Mouse (Mus musculus): ENCODE data around the gene Slc6a6. TPM values are rescaled to one million over a fixed set of nuclear protein-coding genes. Genes with fewer than 3 reads are reported as not detected.

The Slc6a6 gene
- polyA plus RNA-seq, 1 experiment from 2014 or later, result 98.3 TPM

- H3K4me1 ChIP-seq (replicated peaks), result peaks cover 3% of the 10 kb centered on the region; the same call in 1 of the 2 replicates
- H3K9ac ChIP-seq, result no peak overlapping the region
- WGBS, result 63% methylated on average over 6 of the region's 6 CpGs
- H3K27me3 ChIP-seq, result no peaks in the 10 kb centered on the region
- no peak for ATAC-seq (ENCODE audit: low FRiP score)
- no peak overlapping the region for H3K27ac ChIP-seq
- no peak overlapping the region for H3K4me3 ChIP-seq
- H3K9me3 ChIP-seq, result no peaks in the 10 kb centered on the region
- H3K36me3 ChIP-seq, result no peaks in the 10 kb centered on the region
- no peak overlapping the region for H3K4me2 ChIP-seq
Observed at GRCm38 (mm10) chr6:91655874-91656433, 27.9 kb upstream of the Slc6a6 start.

- ATAC-seq (ENCODE audit: low FRiP score), result no peak
- Histone ChIP-seq H3K4me3 (no peak overlapping the region), H3K4me2 (no peak overlapping the region), H3K36me3 (no peaks in the 10 kb centered on the region), H3K4me1 (replicated peaks) (peaks cover 3% of the 10 kb centered on the region; the same call in 1 of the 2 replicates), H3K27ac (no peak overlapping the region), H3K9ac (no peak overlapping the region), H3K9me3 (no peaks in the 10 kb centered on the region), H3K27me3 (no peaks in the 10 kb centered on the region)
- WGBS, result 60% methylated on average over 1 of the region's 1 CpGs
Observed at GRCm38 (mm10) chr6:91658288-91658687, 25.6 kb upstream of the Slc6a6 start.

- 64% methylated on average over 2 of the region's 2 CpGs for WGBS
- H3K4me2 ChIP-seq, result no peak overlapping the region
- no peak for ATAC-seq (ENCODE audit: low FRiP score)
- H3K4me3 ChIP-seq, result no peak overlapping the region
- no peak overlapping the region for H3K9ac ChIP-seq
- no peak overlapping the region for H3K27ac ChIP-seq
- no peaks in the 10 kb centered on the region for H3K9me3 ChIP-seq
- H3K36me3 ChIP-seq, result no peaks in the 10 kb centered on the region
- peaks cover 3% of the 10 kb centered on the region; the same call in 1 of the 2 replicates for H3K4me1 ChIP-seq (replicated peaks)
- no peaks in the 10 kb centered on the region for H3K27me3 ChIP-seq
Observed at GRCm38 (mm10) chr6:91659841-91660509, 23.9 kb upstream of the Slc6a6 start.

- no peak overlapping the region for H3K4me2 ChIP-seq
- H3K27me3 ChIP-seq, result no peaks in the 10 kb centered on the region
- no peak for ATAC-seq (ENCODE audit: low FRiP score)
- 79% methylated on average over 6 of the region's 6 CpGs for WGBS
- H3K27ac ChIP-seq, result no peak overlapping the region
- H3K9ac ChIP-seq, result no peak overlapping the region
- H3K36me3 ChIP-seq, result no peaks in the 10 kb centered on the region
- peaks cover 3% of the 10 kb centered on the region; the same call in 1 of the 2 replicates for H3K4me1 ChIP-seq (replicated peaks)
- no peak overlapping the region for H3K4me3 ChIP-seq
- no peaks in the 10 kb centered on the region for H3K9me3 ChIP-seq
Observed at GRCm38 (mm10) chr6:91662301-91662700, 21.6 kb upstream of the Slc6a6 start.

DNA sequence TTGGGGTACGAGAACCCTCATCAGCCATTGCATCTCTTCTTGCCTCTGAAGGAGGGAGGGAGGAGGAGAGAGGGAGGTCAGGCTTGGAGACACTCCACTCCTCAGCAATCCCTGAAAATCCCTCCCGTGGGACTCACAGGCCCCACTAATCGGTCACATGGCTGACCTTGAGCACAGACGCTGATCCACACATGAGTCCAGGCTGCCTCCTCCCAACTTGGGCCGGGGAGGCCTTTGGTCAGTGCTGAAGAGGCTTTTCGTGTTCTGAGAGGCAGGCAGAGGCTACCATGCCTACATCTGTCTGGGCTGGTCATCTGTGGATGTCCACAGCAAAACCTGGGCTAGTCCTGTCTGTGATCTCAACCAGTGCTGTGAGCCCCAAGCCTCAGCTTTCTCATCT lies 20.2 kb upstream of the Slc6a6 start:
- Histone ChIP-seq H3K4me2 (no peak overlapping the region), H3K9ac (no peak overlapping the region), H3K36me3 (no peaks in the 10 kb centered on the region), H3K4me3 (no peak overlapping the region), H3K27me3 (no peaks in the 10 kb centered on the region), H3K4me1 (replicated peaks) (peaks cover 3% of the 10 kb centered on the region; the same call in 1 of the 2 replicates), H3K27ac (no peak overlapping the region), H3K9me3 (no peaks in the 10 kb centered on the region)
- no peak for ATAC-seq (ENCODE audit: low FRiP score)
- whole genome bisulfite sequencing, result 75% methylated on average over 6 of the region's 6 CpGs

- WGBS, result 92% methylated on average over 6 of the region's 6 CpGs
Observed at GRCm38 (mm10) chr6:91665267-91665666, 18.6 kb upstream of the Slc6a6 start.

DNA sequence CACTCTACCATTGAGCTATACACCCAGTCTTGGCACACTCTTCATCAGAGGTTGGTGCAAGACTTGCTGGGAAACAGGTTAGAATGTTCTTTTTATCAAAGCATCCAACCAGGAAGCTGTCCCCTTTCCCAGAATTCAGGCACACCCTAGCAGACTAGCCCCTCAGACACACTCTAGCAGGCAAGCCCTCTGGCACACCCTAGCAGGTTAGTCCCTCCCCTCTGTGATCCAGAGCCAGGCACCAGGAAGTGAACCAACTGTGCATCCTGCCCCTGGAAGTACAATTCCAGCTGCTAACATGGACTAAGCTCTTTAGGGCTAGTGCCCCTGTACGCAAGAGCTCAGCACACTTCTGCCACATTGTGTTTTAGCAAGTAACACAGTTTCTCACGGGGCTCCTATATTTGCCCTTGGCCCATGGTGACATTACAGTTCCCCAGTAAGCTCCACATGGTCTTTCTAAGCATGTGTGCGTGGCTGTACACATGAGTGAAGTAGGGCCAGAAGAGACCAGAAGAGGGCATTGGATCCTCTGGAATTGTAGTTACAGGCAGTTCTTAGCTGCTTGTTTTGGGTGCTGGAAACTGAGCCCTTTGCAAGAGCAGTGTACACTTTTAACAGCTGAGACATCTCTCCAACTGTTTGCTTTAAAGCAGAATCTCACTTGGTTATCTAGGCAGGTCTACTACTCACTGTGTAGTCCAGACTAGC lies 17.7 kb upstream of the Slc6a6 start:
- no peaks in the 10 kb centered on the region for H3K27me3 ChIP-seq
- ATAC-seq (ENCODE audit: low FRiP score), result no peak
- no peak overlapping the region for H3K4me2 ChIP-seq
- H3K9me3 ChIP-seq, result no peaks in the 10 kb centered on the region
- H3K36me3 ChIP-seq, result no peaks in the 10 kb centered on the region
- no peak overlapping the region for H3K4me3 ChIP-seq
- WGBS, result 94% methylated on average over 3 of the region's 3 CpGs
- no peak overlapping the region for H3K9ac ChIP-seq
- H3K27ac ChIP-seq, result no peak overlapping the region
- no peaks in the 10 kb centered on the region for H3K4me1 ChIP-seq (replicated peaks)

More at GRCm38 (mm10) chr6:91665267-91665666, 18.6 kb upstream of the Slc6a6 start:
- ATAC-seq (ENCODE audit: low FRiP score), result no peak
- H3K27ac ChIP-seq, result no peak overlapping the region
- no peak overlapping the region for H3K4me3 ChIP-seq
- H3K27me3 ChIP-seq, result no peaks in the 10 kb centered on the region
- H3K36me3 ChIP-seq, result no peaks in the 10 kb centered on the region
- H3K4me2 ChIP-seq, result no peak overlapping the region
- H3K9ac ChIP-seq, result no peak overlapping the region
- H3K4me1 ChIP-seq (replicated peaks), result no peaks in the 10 kb centered on the region
- no peaks in the 10 kb centered on the region for H3K9me3 ChIP-seq

GRCm38 (mm10) chr6:91667141-91667540 lies 16.7 kb upstream of the Slc6a6 start:
- Histone ChIP-seq H3K36me3 (no peaks in the 10 kb centered on the region), H3K4me1 (replicated peaks) (no peaks in the 10 kb centered on the region), H3K9ac (no peak overlapping the region), H3K27me3 (no peaks in the 10 kb centered on the region; the same call in 1 of the 2 replicates), H3K27ac (no peak overlapping the region), H3K4me2 (no peak overlapping the region), H3K4me3 (no peak overlapping the region), H3K9me3 (no peaks in the 10 kb centered on the region)
- WGBS, result 91% methylated on average over 4 of the region's 4 CpGs
- ATAC-seq (ENCODE audit: low FRiP score), result no peak

DNA sequence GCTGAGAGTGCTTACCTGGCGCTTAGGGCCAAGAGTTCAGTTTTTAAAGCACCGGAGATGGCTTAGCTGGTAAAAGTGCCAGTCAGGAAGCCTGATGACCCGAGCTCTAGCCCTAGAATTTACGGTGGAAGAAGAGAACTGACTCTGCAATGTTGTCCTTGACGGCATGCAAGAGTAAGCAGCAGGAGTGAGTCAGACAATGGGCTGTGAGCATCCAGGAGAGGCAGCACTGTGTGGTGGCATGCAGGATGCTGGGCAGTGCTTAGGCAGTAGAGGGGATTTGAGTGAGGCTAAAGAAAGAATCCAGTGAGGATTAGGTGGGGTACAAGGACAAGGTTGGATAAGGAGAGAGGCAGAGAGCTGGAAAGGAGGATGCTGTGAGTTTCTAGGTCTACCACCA lies 15.6 kb upstream of the Slc6a6 start:
- H3K36me3 ChIP-seq, result no peaks in the 10 kb centered on the region
- WGBS, result 51% methylated on average over 5 of the region's 5 CpGs
- no peak for ATAC-seq (ENCODE audit: low FRiP score)
- no peak overlapping the region for H3K4me3 ChIP-seq
- H3K27me3 ChIP-seq, result no peaks in the 10 kb centered on the region; the same call in 1 of the 2 replicates
- no peak overlapping the region for H3K9ac ChIP-seq
- no peaks in the 10 kb centered on the region for H3K9me3 ChIP-seq
- no peak overlapping the region for H3K4me2 ChIP-seq
- H3K4me1 ChIP-seq (replicated peaks), result no peaks in the 10 kb centered on the region
- no peak overlapping the region for H3K27ac ChIP-seq

GRCm38 (mm10) chr6:91669270-91669669 lies 14.6 kb upstream of the Slc6a6 start:
- WGBS, result 37% methylated on average over 4 of the region's 4 CpGs

GRCm38 (mm10) chr6:91670224-91670623 lies 13.6 kb upstream of the Slc6a6 start:
- Histone ChIP-seq H3K9ac (no peak overlapping the region), H3K4me2 (no peak overlapping the region), H3K4me3 (no peak overlapping the region), H3K9me3 (no peaks in the 10 kb centered on the region), H3K4me1 (replicated peaks) (no peaks in the 10 kb centered on the region), H3K36me3 (no peaks in the 10 kb centered on the region), H3K27me3 (no peaks in the 10 kb centered on the region; the same call in 1 of the 2 replicates), H3K27ac (no peak overlapping the region)
- no peak for ATAC-seq (ENCODE audit: low FRiP score)
- WGBS, result 45% methylated on average over 6 of the region's 6 CpGs

More at GRCm38 (mm10) chr6:91669270-91669669, 14.6 kb upstream of the Slc6a6 start:
- no peaks in the 10 kb centered on the region; the same call in 1 of the 2 replicates for H3K27me3 ChIP-seq
- H3K36me3 ChIP-seq, result no peaks in the 10 kb centered on the region
- H3K4me3 ChIP-seq, result no peak overlapping the region
- no peaks in the 10 kb centered on the region for H3K4me1 ChIP-seq (replicated peaks)
- no peak overlapping the region for H3K4me2 ChIP-seq
- H3K27ac ChIP-seq, result no peak overlapping the region
- no peak overlapping the region for H3K9ac ChIP-seq
- ATAC-seq (ENCODE audit: low FRiP score), result no peak
- no peaks in the 10 kb centered on the region for H3K9me3 ChIP-seq

DNA sequence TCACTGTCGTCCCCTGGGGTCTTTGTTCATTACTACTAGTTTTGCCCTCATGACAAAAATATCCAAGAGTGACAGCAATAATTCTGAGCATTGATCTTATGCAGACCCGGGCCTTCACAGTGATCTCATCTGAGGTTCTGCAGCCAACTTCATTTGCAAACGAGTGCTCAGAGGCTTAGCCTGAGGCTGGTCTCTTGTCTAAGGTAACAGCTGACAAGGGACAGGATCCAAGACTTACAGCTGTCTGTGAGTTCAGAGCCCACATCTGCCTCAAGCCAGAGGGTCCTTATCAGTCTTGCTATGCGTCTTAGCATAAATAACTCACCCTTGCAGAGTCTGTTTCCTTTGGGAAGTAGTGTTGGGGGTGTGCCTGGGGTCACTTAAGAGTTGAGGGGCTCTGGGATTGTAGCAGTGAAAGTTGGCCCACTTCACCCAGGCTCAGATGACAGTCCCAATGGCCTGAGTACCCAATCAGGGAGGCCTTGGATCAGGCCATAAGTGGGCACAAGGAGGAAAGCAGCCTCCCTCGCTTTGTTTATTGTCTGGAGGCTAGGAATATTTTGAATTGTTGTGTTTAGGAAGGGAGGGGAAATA lies 9.0 kb upstream of the Slc6a6 start:
- Histone ChIP-seq H3K9ac (no peak overlapping the region), H3K4me1 (replicated peaks) (peaks cover 11% of the 10 kb centered on the region), H3K36me3 (no peaks in the 10 kb centered on the region), H3K27ac (no peak overlapping the region), H3K4me3 (no peak overlapping the region), H3K27me3 (no peaks in the 10 kb centered on the region; the same call in 1 of the 2 replicates), H3K4me2 (no peak overlapping the region), H3K9me3 (no peaks in the 10 kb centered on the region)
- WGBS, result 65% methylated on average over 5 of the region's 5 CpGs
- no peak for ATAC-seq (ENCODE audit: low FRiP score)

Data from hindbrain, embryonic 13.5 days (tissue).